Mouse (Mus musculus): ENCODE data around the gene Misp.

Misp gene

DNA sequence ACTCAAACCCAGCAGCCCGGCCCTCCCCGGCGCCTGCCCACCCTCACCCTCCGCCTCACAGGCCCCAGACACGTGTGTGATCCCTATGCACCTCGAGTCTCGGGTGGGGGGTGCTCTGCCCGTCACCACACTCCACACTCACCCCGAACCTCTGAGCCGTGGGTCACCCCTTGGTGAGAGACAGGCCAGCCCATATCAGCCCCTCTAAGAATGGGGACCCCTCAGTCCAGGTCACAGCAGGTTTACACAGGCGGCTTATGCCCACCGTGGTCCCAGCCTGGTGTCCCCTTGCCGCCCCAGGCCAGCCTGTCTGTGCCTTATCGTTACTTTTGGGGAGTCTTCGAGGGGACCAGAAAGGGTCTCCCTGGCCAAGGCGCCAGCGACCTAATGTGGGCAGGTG is 1.2 kb upstream of the Misp start:
- no peak for DNase-seq (ENCODE audit: low read depth in 2 of 2, low spot score in 2 of 2)

DNA sequence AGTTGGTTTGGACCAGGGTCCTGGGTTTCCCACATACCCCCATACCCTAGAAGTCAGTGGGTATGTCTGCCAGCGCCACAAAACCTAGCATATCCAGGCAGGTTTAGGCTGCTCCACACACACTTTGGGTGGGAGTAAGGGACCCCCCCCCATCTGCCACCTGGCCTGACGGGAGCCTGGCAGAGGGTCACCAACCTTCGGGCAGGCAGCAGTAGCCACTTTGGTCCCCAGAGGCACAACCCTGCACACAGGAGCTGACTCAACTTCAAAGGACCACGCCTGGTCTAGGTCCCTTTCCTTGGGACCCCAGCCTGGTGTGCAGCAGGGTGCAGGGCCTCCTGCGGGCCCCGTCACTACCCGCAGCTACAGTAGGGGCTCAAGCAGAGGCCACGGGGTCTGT is 512 bp upstream of the Misp start:
- DNase-seq (ENCODE audit: low read depth in 2 of 2, low spot score in 2 of 2), result no peak

DNA sequence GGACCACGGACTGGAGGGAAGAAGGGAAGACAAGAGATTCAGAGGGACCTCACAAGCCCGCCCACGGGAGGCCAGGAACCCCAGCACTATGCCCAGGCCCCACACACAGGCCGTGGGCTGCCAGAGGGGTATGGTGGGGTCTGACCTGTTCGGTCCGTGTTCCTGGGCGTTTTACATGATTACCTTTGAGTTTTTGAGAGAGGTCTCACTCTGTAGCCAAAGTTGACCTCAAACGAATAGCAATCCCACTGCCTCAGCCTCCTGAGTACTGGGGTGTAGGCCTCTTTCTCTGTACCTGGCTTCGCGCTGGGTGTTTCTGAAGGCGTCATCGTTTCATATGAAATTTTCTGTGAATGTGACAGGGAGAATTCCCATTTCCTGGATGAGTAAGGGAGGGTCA is 942 bp downstream of the Misp start:
- no peak for DNase-seq (ENCODE audit: low read depth in 2 of 2, low spot score in 2 of 2)

DNA sequence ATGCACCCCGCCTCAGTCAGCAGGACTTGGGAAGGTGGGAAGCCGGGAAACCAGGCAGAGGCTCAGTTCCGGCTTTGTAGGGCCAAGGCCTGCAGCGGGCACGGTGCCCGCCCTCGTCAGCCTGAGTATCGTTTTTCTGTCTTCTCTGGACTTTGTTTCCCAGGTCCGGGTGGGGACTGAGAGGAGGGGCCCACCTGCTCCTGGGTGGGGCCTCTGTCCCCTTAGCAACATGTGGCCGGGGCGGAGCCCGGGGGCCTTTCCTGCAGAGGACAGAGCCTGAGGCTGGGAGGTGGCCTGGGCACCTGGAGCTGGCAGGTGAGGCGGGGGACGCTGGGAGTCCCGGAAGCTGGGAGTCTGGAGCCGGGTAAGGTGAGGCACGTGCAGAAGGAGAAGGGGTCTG is 1.6 kb downstream of the Misp start:
- no peak for DNase-seq (ENCODE audit: low read depth in 2 of 2, low spot score in 2 of 2)

DNA sequence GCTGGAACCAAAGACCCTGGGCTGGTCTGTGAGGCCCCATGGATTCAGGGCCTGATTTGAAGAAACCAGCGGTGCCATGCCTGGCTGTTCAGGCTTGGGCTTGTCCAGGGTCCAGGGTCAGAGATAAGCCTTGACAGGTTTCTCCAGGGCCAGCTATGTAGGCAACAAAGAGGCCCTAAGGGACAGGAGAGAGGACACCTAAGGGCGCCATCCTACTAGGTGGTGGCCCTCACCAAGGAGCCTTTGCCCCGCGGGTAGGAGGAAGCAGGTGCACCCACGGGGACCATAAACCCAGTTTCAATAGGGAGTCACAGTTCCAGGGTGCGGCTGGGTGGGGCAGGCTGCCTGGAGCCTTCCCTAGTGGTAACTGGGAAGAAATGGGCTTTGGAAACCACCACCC is 2.2 kb downstream of the Misp start:
- no peak for DNase-seq (ENCODE audit: low read depth in 2 of 2, low spot score in 2 of 2)

DNA sequence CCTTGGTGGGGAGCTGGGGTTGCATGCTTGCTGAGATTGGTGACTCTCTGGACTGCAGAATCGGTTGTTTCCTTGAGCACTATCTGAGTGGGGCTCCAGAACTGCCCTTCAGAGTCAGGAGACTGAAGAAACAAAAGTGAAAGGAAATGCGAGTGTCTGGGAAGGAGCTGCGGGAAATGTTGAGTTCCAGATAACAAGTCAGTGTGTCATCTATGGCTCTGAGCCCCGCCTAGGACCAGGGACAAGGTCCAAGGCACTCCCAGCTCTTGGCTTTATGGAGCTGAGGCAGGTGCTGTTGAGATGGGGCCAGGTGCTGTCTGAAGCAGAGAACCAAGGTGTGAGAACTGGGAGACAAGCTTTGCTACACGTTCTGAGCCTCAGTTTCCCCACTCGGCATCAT is 3.6 kb downstream of the Misp start:
- no peak for DNase-seq (ENCODE audit: low read depth in 2 of 2, low spot score in 2 of 2)

DNA sequence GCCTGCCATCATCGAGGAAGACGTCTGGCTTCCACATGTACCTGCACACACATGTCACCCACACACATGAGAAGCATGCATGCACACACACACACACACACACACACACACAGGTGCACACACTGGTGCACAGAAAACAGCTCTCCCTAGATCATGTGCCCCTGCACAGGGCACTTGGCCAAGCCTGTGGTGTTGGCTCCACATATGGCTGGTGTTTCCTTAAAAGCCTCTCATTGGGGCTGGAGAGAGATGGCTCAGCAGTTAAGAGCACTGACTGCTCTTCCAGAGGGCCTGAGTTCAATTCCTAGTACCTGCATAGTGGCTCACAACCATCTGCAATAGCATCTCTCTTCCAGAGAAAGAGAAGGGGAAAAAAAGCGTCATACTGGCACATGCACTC is 10.8 kb downstream of the Misp start:
- DNase-seq (ENCODE audit: low read depth in 2 of 2, low spot score in 2 of 2), result no peak

DNA sequence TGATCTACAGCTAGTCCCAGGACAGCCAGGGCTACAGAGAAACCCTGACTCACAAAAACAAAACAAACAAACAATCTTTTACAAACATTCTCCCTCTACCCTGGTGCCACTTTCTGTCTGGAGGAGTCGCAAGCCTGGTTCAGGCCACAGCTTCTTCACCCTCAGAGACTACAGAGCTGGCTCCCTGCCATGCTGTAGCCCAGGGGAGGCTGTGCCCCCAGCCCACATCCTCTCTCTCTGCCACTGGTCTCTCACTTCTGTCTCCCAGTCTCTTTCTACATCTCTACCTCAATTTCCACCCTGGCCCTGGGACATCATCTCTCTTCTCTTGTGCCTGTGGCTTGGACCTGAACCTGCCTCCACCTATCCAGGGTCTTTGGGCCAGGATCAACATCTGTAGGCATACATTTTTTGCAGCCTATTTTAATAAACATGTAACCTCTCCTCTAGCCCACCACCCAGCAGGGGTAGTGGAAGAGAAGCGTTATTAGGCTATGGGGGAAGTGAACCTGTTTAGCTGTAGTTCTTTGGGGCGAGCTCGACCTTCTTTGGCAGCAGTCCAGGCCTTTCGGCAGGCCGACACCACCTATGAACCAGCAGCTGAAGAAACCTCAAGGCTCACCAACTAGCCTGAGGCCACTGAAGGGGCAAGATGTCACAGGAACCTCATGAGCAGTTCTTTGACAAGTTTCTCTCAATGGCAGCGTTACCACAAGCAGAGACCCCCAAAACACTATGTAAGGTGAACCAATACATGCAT is 11.4 kb downstream of the Misp start:
- no peak for DNase-seq (ENCODE audit: low read depth in 2 of 2, low spot score in 2 of 2)

DNA sequence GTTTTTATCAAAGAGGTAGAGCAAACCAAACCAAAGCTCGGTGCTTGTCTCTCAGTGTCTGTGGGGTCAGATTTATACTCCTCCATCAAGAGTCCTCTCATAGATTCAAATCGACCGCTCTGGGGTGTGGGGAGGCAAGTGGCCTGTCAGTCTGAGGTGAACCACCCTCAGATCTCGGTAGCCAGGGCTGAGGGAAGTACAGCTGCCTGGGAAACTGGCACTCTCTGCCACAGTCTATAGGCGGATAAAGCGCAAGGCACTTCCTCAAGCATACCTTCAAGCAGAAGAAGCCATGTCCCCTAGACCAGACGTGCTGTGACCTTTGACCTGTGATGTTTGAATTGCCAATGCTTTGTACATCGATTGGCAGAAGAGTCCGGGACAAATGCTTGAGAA is 12.0 kb downstream of the Misp start:
- DNase-seq (ENCODE audit: low read depth in 2 of 2, low spot score in 2 of 2), result no peak

DNA sequence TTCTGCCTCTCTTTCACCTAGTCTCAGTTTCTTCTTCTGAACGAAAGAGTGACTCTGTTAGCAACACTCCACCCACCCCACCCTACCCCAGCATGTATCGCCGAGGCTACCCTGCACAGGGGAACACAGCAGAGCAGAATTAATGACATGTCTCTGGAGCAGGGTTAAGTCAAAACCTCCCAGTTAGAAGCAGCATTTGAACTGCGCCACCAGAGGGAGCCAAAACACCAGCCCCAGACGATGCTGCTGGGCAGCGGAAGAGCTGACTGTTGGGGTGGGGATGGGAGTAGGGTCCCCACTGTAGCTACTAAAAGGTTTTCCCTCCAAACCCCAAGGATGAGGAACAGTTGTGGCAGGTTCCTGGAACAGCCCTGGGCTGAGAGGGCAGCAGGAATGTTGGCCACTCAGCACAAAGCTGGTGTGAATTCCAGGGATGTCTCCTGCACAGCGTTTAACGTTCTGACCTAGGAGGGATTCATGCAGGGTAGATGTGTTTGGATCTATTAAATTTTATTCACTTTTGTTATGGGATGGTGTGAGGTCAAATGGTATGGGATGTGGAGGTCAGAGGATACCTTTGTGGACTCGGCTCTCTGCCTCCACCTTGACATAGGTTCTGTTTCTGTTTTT is 14.1 kb downstream of the Misp start:
- DNase-seq (ENCODE audit: low read depth in 2 of 2, low spot score in 2 of 2), result peak; percentile 65 to 76

DNA sequence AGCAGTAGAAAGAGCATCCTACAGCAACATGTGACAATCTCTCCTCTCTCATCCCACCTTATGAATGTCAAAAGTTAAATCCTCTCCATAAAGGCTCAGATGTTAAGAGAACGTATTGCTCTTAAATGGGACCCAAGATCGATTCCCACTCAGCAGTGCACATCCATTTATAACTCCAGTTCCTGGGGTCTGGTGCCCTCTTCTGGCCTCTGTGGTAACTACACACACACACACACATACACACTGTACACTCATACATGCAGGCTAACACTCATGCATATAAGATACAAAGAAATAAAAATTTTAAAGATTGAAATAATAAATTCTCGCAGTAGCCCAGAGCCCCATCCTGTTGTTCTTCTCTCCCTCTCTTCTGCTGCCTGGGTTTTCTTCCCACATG is 16.1 kb downstream of the Misp start:
- no peak for DNase-seq (ENCODE audit: low read depth in 2 of 2, low spot score in 2 of 2)

DNA sequence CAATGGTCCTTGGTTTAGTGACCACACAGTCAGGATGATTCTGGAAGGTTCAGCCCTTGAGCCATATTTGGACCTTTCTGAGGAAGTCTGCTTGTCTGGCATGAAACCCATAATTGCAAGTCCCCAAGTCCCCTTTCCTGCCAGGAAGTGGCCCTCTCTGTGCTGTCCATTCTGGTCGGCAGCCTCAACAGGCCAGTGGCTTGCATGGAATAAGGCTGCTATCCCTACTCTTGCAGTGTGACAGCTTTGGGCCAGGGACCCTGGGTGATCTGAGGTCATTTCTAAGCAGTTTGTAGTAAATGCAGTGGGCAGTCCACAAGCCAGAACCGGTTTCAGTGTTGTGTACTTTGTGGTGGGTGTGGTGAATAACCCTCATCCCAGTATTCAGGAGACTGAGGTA is 17.4 kb downstream of the Misp start:
- DNase-seq (ENCODE audit: low read depth in 2 of 2, low spot score in 2 of 2), result no peak

DNA sequence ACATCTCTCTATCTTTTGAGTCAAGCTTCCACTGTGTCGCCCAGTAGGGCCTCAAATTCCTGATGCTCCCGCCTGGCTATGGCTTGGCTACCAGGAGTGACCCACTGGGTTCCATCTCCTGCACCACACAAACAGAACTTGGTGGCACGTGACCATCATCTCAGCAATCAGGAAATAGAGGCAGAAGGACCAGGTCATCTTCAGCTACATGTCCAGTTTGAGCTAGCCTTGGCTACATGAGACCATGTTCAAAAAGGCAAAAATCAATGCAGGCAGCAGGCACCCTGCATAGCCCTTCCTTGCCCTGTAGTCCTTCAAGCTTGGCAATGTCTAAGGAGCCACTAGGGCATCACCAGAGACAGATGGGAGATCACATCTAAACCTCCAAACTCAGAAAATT is 19.3 kb downstream of the Misp start:
- DNase-seq (ENCODE audit: low read depth in 2 of 2, low spot score in 2 of 2), result no peak

DNA sequence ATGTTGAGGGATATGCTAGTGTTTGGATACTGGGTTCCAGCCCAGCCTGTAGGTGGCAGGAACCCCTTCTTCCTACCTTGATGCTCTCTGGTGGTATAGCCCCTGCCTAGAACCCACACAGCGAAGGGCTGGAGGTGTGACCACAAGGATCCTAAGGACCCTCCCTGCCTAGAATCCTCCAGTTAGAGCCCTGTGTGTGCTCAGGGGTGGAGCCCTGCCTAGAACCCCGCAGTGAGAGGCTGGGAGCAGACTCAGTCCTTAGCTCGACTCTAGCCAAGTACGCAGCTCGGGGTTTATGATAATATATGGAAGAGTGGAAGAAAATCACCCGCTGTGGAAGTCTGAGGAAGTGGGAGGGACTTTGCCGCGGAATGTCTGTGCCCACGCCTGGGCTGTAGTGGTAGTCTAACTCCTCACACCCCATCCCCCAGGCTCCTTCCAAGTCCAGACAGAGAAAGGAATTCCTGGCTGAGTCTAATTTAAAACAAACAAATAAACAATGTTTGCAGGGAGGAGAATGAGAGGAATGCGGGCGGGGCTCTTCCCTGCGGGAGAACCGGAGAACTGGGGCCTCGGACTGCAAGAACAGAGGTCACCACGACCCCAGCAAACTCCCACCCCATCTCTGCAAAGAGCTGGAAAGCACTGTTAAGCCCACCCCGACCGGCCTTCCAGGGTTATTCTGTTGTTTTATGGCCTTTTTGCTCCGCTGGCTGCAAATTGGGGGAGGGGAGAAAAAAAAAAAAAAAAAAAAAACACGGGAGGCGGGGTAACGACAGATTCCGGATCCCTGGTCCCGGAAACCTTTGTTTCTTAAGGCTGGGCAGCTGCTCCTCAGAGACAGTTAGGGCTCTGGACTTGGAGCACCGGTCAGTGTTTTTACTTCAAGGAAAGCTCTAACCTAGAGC is 20.1 kb downstream of the Misp start:
- DNase-seq (ENCODE audit: low read depth in 2 of 2, low spot score in 2 of 2), result no peak

DNA sequence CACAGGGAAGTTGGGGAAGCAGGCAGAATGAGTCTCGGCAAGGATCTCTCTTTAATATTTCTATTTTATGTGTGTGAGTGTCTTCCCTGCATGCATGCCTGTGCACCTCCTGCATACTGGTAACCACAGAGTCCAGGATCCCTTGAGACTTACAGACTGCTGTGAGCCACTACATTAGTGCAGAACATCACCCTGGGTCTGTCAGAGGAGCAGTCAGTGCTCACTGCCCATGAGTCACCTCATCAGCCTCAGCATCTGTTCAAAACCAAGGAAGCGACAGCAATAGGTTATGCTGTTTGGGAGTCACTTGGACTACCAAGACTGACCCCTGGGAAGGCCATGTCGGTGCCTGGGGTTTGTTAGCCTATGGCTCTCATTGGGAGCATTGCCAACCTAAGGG is 21.5 kb downstream of the Misp start:
- no peak for DNase-seq (ENCODE audit: low read depth in 2 of 2, low spot score in 2 of 2)

DNA sequence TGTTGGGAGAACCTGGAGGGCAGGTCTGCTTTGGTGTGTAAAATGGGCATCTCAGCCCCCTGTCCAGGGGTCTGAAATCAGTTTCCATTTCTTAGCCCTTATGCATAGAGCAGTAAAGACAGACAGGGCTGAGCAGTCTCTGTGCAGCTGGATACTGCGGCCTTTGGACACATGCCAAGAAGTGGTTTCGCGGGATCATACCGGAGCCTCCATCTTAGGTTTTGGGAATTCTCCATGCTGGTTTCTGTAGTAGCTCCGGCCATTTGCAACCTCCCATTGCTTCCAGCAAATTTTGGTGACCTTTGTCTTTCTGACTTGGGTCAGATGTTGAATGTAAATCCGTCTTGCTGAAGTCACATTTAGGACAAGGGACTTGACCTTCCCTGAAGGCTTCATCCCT is 22.7 kb downstream of the Misp start:
- DNase-seq (ENCODE audit: low read depth in 2 of 2, low spot score in 2 of 2), result no peak

DNA sequence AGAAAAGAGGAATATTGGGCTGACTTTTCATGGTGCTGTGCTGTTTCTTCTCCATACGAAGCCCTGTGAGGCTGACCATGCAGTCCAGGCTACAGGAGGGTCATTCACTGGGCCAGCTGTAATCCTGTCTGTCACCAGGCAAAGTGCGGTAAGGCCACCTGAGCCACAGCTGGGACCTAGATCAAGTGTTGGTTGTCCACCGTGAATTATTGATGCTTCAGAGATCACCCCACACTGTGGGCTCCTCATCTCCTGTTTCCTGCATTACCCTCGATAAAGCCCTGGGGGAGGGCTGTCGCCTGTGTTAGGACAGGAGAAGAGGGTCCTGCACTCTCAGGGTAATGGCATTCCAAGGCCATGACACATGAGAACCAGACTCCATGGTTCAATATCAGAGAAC is 25.8 kb downstream of the Misp start:
- DNase-seq (ENCODE audit: low read depth in 2 of 2, low spot score in 2 of 2), result no peak

DNA sequence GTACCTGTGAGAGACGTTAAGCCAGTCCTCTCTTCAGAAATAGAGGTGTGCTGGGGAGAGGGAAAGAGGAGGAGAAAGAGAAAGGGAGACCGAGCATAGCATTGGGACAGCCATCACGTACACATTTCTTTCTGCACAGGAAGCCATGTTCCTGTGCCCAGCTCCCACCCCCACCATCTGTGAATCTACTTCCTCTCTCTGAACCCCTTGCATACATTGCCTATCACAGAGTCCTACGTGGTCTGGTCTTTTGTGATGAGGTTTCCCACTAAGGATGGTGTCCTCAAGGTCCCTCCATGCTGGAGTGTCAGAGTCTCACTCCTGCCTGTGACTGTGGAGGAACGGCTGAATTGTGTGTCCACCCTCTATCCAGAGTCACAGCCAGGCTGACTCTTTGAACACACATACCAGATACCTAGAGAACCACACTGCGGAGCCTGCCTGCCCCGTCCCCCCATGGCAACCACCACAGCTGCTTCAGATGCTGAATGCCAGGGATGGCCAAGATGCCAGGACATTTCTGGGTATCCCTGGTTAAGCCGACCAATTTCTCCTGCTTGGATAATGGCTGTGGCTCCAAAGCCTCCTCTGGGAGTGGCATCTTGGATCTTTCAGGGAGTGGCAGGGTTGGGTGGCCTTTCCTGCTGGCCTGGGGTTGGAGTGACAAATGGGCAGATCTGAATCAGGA is 29.3 kb downstream of the Misp start:
- no peak for DNase-seq (ENCODE audit: low read depth in 2 of 2, low spot score in 2 of 2)

DNA sequence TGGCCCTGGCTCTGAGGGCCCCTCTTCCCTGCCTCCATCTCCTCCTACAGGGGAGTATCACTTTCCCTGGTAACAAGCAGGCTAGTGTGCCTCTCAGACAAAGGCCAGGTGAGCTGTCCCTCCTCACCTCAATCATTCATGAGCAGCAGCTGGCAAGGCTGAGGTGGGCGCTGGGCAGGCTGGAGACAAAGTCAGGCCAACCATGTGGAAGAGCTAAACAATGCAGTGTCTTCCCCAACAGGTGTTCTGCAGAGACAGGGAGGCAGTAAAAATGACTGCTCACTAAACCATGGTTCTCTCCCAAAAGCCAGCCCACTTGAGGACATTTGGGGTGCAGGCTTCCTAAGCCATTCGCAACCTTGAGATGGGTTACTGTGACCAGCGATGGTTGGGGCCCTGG is 30.9 kb downstream of the Misp start:
- no peak for DNase-seq (ENCODE audit: low read depth in 2 of 2, low spot score in 2 of 2)

DNA sequence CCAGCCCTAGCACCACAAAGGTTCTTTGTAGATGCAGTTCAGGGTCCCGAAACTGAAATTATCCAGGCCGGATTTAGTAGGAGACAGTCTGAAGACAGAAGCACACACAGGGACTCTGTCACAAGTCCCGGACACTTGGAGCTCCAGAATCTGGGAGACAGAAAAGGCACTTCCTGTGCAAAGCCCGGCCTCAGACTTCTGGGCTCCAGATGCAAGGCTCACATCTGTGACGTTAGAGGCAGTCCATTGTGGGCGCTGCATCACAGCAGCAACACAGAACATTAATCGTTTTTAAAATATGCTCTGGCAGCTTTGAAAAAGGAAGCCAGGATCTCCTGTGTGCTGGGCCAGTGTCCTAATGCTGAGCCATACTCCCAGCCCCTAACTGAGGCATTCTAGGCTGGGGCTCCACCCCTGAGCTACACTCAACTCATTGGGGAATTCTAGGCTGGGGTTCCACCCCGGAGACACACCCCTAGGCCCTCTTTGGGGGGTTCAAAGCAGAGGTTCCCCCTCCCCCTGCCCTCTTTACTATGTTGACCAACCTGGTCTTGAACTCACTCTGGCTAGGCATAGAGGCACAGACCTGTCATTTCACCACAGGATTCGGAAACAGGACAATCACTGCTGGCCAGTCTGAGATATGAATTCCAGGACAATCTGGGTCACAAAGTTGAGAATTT is 31.5 kb downstream of the Misp start:
- DNase-seq (ENCODE audit: low read depth in 2 of 2, low spot score in 2 of 2), result no peak

DNA sequence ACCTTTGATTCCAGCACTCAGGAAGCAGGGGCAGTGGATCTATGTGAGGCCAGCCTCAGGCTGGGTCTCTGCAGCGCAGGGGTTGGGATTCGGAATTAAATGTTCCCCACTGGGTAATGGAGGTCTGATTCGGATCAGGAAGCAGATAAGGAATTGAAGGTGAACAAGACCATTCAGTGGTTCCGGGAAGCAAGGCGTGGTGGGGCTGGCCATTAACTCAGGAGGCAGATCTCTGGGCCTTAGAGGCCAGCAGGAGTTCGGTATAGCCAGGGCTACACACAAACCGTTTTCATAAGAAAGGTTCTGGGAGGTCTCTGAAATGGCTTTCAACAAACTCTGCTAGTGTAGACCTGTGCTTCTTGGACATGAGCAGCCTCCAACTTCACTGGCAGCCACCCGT is 32.0 kb downstream of the Misp start:
- no peak for DNase-seq (ENCODE audit: low read depth in 2 of 2, low spot score in 2 of 2)

Measured in CD8-positive naive resting alpha-beta T cell, adult 2 months (primary cell).